Mouse (Mus musculus): ENCODE data around the gene Snx29. TPM values are rescaled to one million over a fixed set of nuclear protein-coding genes. Genes with fewer than 3 reads are reported as not detected.
"Not testable (repeated sequence)": the region's sequence is repeated elsewhere in the genome, so short reads cannot be mapped to it uniquely, and the experiment has no call there.

Gene Snx29
- total RNA-seq (2017): 24.1 to 27.7 TPM (median 25.3 TPM) in 3 replicates

GRCm38 (mm10) chr16:11322409-11323323, at the start of gene Snx29:
TSS of gene Snx29 (plus strand) at chr16:11322908.
- ATAC-seq (replicated peaks; ENCODE audit: insufficient number of reproducible peaks, low FRiP score, low TSS enrichment, poor library complexity, severe bottlenecking): peak; percentile 87

GRCm38 (mm10) chr16:11276888-11277287, 45.8 kb upstream of the Snx29 start:
- ATAC-seq (replicated peaks; ENCODE audit: insufficient number of reproducible peaks, low FRiP score, low TSS enrichment, poor library complexity, severe bottlenecking): no peak

- no peak for ATAC-seq (replicated peaks; ENCODE audit: insufficient number of reproducible peaks, low FRiP score, low TSS enrichment, poor library complexity, severe bottlenecking)
Measured at GRCm38 (mm10) chr16:11278778-11279177, 43.9 kb upstream of the Snx29 start.

GRCm38 (mm10) chr16:11282655-11283232, 40.0 kb upstream of the Snx29 start:
- no peak for ATAC-seq (replicated peaks; ENCODE audit: insufficient number of reproducible peaks, low FRiP score, low TSS enrichment, poor library complexity, severe bottlenecking)

- ATAC-seq (replicated peaks; ENCODE audit: insufficient number of reproducible peaks, low FRiP score, low TSS enrichment, poor library complexity, severe bottlenecking): no peak
Measured at GRCm38 (mm10) chr16:11284881-11285280, 37.8 kb upstream of the Snx29 start.

- no peak for ATAC-seq (replicated peaks; ENCODE audit: insufficient number of reproducible peaks, low FRiP score, low TSS enrichment, poor library complexity, severe bottlenecking)
Measured at GRCm38 (mm10) chr16:11285949-11286348, 36.8 kb upstream of the Snx29 start.

- ATAC-seq (replicated peaks; ENCODE audit: insufficient number of reproducible peaks, low FRiP score, low TSS enrichment, poor library complexity, severe bottlenecking): not testable (repeated sequence)
Measured at GRCm38 (mm10) chr16:11288873-11289272, 33.8 kb upstream of the Snx29 start.

- ATAC-seq (replicated peaks; ENCODE audit: insufficient number of reproducible peaks, low FRiP score, low TSS enrichment, poor library complexity, severe bottlenecking): not testable (repeated sequence)
Measured at GRCm38 (mm10) chr16:11295583-11295982, 27.1 kb upstream of the Snx29 start.

GRCm38 (mm10) chr16:11297700-11298099, 25.0 kb upstream of the Snx29 start:
- not testable (repeated sequence) for ATAC-seq (replicated peaks; ENCODE audit: insufficient number of reproducible peaks, low FRiP score, low TSS enrichment, poor library complexity, severe bottlenecking)

- no peak for ATAC-seq (replicated peaks; ENCODE audit: insufficient number of reproducible peaks, low FRiP score, low TSS enrichment, poor library complexity, severe bottlenecking)
Measured at GRCm38 (mm10) chr16:11303741-11304140, 19.0 kb upstream of the Snx29 start.

- no peak for ATAC-seq (replicated peaks; ENCODE audit: insufficient number of reproducible peaks, low FRiP score, low TSS enrichment, poor library complexity, severe bottlenecking)
Measured at GRCm38 (mm10) chr16:11305531-11305930, 17.2 kb upstream of the Snx29 start.

- ATAC-seq (replicated peaks; ENCODE audit: insufficient number of reproducible peaks, low FRiP score, low TSS enrichment, poor library complexity, severe bottlenecking): no peak
Measured at GRCm38 (mm10) chr16:11313512-11313911, 9.2 kb upstream of the Snx29 start, which contains the start of gene Tnfrsf17. TSS of gene Tnfrsf17 (plus strand) at chr16:11313812.

GRCm38 (mm10) chr16:11315786-11316320, 6.9 kb upstream of the Snx29 start:
- ATAC-seq (replicated peaks; ENCODE audit: insufficient number of reproducible peaks, low FRiP score, low TSS enrichment, poor library complexity, severe bottlenecking): no peak

GRCm38 (mm10) chr16:11316748-11317147, 6.0 kb upstream of the Snx29 start:
- no peak for ATAC-seq (replicated peaks; ENCODE audit: insufficient number of reproducible peaks, low FRiP score, low TSS enrichment, poor library complexity, severe bottlenecking)

GRCm38 (mm10) chr16:11317324-11317723, 5.4 kb upstream of the Snx29 start:
- ATAC-seq (replicated peaks; ENCODE audit: insufficient number of reproducible peaks, low FRiP score, low TSS enrichment, poor library complexity, severe bottlenecking): peak; percentile 44; the same call in 1 of the 2 replicates

- ATAC-seq (replicated peaks; ENCODE audit: insufficient number of reproducible peaks, low FRiP score, low TSS enrichment, poor library complexity, severe bottlenecking): no peak; the same call in 1 of the 2 replicates
Measured at GRCm38 (mm10) chr16:11323324-11324051, 780 bp downstream of the Snx29 start.

GRCm38 (mm10) chr16:11330081-11330800, 7.5 kb downstream of the Snx29 start:
- ATAC-seq (replicated peaks; ENCODE audit: insufficient number of reproducible peaks, low FRiP score, low TSS enrichment, poor library complexity, severe bottlenecking): no peak

GRCm38 (mm10) chr16:11331030-11331429, 8.3 kb downstream of the Snx29 start:
- ATAC-seq (replicated peaks; ENCODE audit: insufficient number of reproducible peaks, low FRiP score, low TSS enrichment, poor library complexity, severe bottlenecking): no peak
